Mouse (Mus musculus): ENCODE measurements around the gene Lysmd3. TPM values are rescaled to one million over a fixed set of nuclear protein-coding genes. Genes with fewer than 3 reads are reported as not detected.
"Not testable (repeated sequence)": the region's sequence is repeated elsewhere in the genome, so short reads cannot be mapped to it uniquely, and the experiment has no call there.

The Lysmd3 gene
- polyA plus RNA-seq, 1 experiment, result 4.4 TPM

DNA sequence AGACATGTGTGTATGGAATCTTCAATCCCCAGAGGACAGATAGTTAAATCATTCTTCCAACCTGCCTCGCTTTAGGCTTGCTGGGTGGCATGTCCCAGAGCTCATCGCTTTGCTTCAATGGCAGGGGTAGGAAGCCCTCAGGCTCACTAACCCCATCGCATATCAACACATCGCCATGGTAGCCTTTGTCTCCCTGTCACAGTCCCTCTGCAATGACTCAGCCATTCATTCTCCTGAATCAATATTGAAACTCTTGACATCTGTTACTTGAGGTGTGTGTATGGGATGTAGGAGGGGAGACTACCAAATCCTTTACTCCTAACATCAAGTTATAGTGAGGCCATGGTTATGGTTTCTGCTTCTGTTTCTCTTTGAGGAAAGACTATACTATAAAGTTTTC, 17.8 kb upstream of the Lysmd3 start:
- Histone ChIP-seq H3K27me3 (replicated peaks; ENCODE audit: control insufficient read depth, insufficient read depth, low read length) (no peaks in the 10 kb centered on the region), H3K27ac (ENCODE audit: insufficient read depth, low read depth, low read length) (no peak overlapping the region), H3K36me3 (ENCODE audit: control insufficient read depth, insufficient read depth, low read length) (no peaks in the 10 kb centered on the region), H3K4me3 (ENCODE audit: insufficient read depth, low read depth, low read length) (no peak overlapping the region), H3K4me1 (ENCODE audit: control insufficient read depth, insufficient read depth, low read length) (no peaks in the 10 kb centered on the region)
- no peak for DNase-seq
- TF ChIP-seq CTCF (conservative IDR thresholded peaks at IDR 0.05; ENCODE audit: insufficient read depth, insufficient read length, low read depth, low read length) (no peak), POLR2A (IDR thresholded peaks at IDR 0.05; ENCODE audit: low read depth, low read length) (no peak)
- 57% methylated on average over 4 of the region's 4 CpGs for WGBS

DNA sequence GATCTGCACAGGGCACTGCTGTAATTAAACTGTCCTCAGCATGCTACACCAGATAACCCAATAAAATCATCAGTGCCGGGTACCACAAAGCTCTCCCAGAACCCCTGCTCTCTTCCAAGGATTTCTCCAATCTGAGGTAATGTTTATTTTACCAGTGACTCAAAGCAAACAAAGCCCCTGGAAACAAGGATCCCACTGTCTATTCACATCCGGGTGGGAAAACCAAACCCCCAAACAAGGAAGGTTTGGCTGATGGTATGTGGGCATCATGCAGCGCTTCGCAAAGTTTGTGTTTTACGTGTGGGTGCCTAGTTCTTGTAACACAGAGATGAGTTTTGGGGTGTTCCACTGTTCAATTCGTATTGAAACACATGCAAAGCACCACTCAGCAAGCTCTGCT, 16.6 kb upstream of the Lysmd3 start:
- Histone ChIP-seq H3K4me3 (ENCODE audit: insufficient read depth, low read depth, low read length) (no peak overlapping the region), H3K36me3 (ENCODE audit: control insufficient read depth, insufficient read depth, low read length) (no peaks in the 10 kb centered on the region), H3K27ac (ENCODE audit: insufficient read depth, low read depth, low read length) (no peak overlapping the region), H3K27me3 (replicated peaks; ENCODE audit: control insufficient read depth, insufficient read depth, low read length) (no peaks in the 10 kb centered on the region), H3K4me1 (ENCODE audit: control insufficient read depth, insufficient read depth, low read length) (no peaks in the 10 kb centered on the region)
- DNase-seq, result no peak
- TF ChIP-seq CTCF (conservative IDR thresholded peaks at IDR 0.05; ENCODE audit: insufficient read depth, insufficient read length, low read depth, low read length), result no peak
- no peak for TF ChIP-seq POLR2A (IDR thresholded peaks at IDR 0.05; ENCODE audit: low read depth, low read length)
- WGBS, result 47% methylated on average over 6 of the region's 6 CpGs

DNA sequence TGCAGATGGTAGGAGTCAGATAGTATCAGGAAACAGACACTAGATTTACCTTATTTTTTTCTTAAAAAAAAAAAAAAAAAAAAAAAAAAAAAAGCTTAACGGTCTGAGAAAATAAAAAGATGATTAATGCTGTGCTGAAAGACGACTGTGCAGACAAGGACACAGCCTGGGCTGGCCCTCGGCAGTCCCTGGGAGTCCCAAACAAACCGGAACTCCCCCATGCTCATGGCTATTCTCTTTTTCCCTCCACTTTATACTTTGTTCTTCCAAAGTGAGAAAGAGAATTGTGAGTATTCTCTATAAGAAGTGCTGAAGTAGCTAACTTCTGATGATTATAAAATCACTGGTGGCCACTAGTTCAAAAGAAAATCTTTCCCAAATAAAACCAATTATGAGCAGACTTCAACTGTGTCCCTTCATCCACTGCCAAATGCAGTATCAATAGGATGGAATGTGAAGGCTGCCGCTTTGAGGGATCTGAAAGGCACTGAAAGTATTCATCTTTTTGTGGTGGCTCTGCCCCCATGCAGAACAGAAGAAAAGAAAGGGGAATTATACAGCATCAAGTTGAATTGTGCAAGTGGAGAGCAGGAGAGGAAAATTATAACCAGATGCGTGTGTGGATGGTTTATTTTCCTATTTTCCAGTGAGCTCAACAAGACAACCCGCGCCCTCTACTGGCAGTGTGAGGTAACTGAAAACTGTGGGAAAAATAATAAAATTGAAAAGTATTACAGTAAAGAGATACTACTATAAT, 16.0 kb upstream of the Lysmd3 start:
- H3K27ac ChIP-seq (ENCODE audit: insufficient read depth, low read depth, low read length), result no peak overlapping the region
- no peaks in the 10 kb centered on the region for H3K27me3 ChIP-seq (replicated peaks; ENCODE audit: control insufficient read depth, insufficient read depth, low read length)
- 14% methylated on average over 8 of the region's 8 CpGs for WGBS
- peak; percentile 44 for DNase-seq
- H3K36me3 ChIP-seq (ENCODE audit: control insufficient read depth, insufficient read depth, low read length), result no peaks in the 10 kb centered on the region
- no peaks in the 10 kb centered on the region for H3K4me1 ChIP-seq (ENCODE audit: control insufficient read depth, insufficient read depth, low read length)
- TF ChIP-seq POLR2A (IDR thresholded peaks at IDR 0.05; ENCODE audit: low read depth, low read length), result no peak
- peak; percentile 40 for TF ChIP-seq CTCF (conservative IDR thresholded peaks at IDR 0.05; ENCODE audit: insufficient read depth, insufficient read length, low read depth, low read length)
- no peak overlapping the region for H3K4me3 ChIP-seq (ENCODE audit: insufficient read depth, low read depth, low read length)

DNA sequence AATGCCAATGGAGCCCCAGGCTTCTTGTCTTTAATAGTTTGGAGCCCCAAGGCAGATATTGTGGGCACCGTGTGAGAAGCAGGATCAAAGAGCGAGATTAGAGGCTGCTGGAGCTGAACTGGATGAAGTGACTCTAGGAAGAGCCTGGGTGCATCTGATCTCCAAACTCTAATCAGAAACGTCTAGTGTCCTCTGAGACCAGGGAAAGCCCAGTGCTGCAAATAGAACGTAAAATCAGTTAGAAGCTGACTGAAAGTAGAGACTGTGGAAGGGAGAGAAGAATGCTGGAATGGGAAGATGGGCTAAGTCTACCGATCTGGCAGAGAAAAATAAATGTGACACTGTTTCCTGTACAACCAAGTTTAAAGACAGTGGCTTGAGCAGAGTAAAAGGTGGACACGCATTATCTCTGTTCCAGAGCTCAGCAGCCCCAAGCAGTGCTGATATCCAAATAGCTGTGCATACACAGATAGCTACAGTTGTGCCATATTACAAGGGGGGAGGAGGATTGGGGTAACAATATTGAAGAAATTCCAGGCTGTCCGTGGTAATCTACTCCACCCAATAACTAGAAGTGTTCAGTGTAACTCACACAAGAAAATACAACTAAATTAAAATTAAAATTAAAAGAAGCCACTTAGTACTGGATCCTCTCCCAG, 14.8 kb upstream of the Lysmd3 start:
- TF ChIP-seq CTCF (conservative IDR thresholded peaks at IDR 0.05; ENCODE audit: insufficient read depth, insufficient read length, low read depth, low read length) (no peak), POLR2A (IDR thresholded peaks at IDR 0.05; ENCODE audit: low read depth, low read length) (no peak)
- Histone ChIP-seq H3K27ac (ENCODE audit: insufficient read depth, low read depth, low read length) (no peak overlapping the region), H3K36me3 (ENCODE audit: control insufficient read depth, insufficient read depth, low read length) (no peaks in the 10 kb centered on the region), H3K4me1 (ENCODE audit: control insufficient read depth, insufficient read depth, low read length) (no peaks in the 10 kb centered on the region), H3K27me3 (replicated peaks; ENCODE audit: control insufficient read depth, insufficient read depth, low read length) (no peaks in the 10 kb centered on the region), H3K4me3 (ENCODE audit: insufficient read depth, low read depth, low read length) (no peak overlapping the region)
- WGBS, result 57% methylated on average over 7 of the region's 7 CpGs
- no peak for DNase-seq

DNA sequence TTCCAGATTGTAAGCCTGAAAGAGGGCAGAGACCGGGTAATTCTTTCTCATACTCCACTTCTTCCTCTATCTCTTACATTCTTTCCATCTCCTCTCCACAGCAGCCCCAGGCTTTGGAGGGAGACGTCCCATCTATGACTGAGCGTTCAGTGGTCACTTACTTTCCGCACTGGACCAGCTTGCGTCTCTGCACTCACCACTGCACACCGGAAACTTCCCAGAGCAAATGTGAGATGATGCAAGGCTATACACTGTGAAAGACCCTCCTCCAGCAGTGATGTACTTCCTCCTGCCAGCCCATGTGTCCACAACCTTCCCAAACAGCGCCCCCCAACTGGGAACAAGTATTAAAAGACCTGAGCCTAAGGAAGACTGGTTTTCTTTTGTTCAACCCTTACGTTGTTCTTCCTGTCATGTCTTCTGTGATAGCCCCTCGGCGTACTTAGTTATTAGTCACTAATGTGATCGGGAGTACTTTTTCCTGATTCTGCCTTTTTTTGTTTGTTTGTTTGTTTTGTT, 13.4 kb upstream of the Lysmd3 start:
- H3K36me3 ChIP-seq (ENCODE audit: control insufficient read depth, insufficient read depth, low read length), result no peaks in the 10 kb centered on the region
- H3K4me1 ChIP-seq (ENCODE audit: control insufficient read depth, insufficient read depth, low read length), result no peaks in the 10 kb centered on the region
- 87% methylated on average over 11 of the region's 11 CpGs for WGBS
- no peak for TF ChIP-seq POLR2A (IDR thresholded peaks at IDR 0.05; ENCODE audit: low read depth, low read length)
- TF ChIP-seq CTCF (conservative IDR thresholded peaks at IDR 0.05; ENCODE audit: insufficient read depth, insufficient read length, low read depth, low read length), result no peak
- DNase-seq, result no peak
- H3K27ac ChIP-seq (ENCODE audit: insufficient read depth, low read depth, low read length), result no peak overlapping the region
- H3K4me3 ChIP-seq (ENCODE audit: insufficient read depth, low read depth, low read length), result no peak overlapping the region
- no peaks in the 10 kb centered on the region for H3K27me3 ChIP-seq (replicated peaks; ENCODE audit: control insufficient read depth, insufficient read depth, low read length)

DNA sequence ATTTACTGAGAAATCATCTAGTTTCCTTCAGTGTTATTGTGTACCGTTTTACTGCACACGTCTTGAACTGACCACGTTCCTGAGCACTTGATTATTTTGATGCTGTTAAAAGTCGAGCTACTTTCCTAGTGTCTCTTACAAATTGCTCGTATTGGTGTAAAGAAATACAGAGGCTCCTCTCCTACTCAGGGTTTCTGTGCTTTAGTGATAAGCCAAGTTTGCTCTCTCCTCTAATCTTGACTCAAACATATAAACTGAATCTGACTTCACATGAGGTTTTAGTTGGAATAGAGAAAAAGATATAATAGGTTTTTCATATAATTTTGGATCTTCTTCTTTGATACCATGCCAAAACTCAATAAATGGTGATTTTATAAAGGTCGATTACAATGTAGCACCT, 11.1 kb upstream of the Lysmd3 start:
- no peak for DNase-seq
- no peaks in the 10 kb centered on the region for H3K4me1 ChIP-seq (ENCODE audit: control insufficient read depth, insufficient read depth, low read length)
- 75% methylated on average over 6 of the region's 6 CpGs for WGBS
- H3K4me3 ChIP-seq (ENCODE audit: insufficient read depth, low read depth, low read length), result no peak overlapping the region
- H3K27ac ChIP-seq (ENCODE audit: insufficient read depth, low read depth, low read length), result no peak overlapping the region
- TF ChIP-seq POLR2A (IDR thresholded peaks at IDR 0.05; ENCODE audit: low read depth, low read length) (no peak), CTCF (conservative IDR thresholded peaks at IDR 0.05; ENCODE audit: insufficient read depth, insufficient read length, low read depth, low read length) (no peak)
- H3K36me3 ChIP-seq (ENCODE audit: control insufficient read depth, insufficient read depth, low read length), result no peaks in the 10 kb centered on the region
- no peaks in the 10 kb centered on the region for H3K27me3 ChIP-seq (replicated peaks; ENCODE audit: control insufficient read depth, insufficient read depth, low read length)

DNA sequence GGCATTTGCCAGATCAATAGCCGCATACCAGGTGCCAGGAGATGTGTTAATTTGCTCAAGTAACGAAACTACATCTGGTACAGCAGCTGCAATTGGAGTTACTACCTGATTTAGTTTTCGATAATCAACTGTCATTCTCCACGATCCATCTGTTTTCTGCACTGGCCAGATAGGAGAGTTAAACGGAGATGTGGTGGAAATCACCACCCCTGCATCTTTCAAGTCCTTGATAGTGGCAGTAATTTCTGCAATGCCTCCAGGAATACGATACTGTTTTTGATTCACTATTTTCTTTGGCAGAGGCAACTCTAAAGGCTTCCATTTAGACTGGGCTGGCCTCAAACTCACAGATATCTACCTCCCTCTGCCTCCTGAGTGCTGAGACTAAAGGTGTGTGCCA, 7.1 kb upstream of the Lysmd3 start:
- not testable (repeated sequence) for H3K27ac ChIP-seq (ENCODE audit: insufficient read depth, low read depth, low read length); H3K27me3 ChIP-seq (replicated peaks; ENCODE audit: control insufficient read depth, insufficient read depth, low read length); H3K4me3 ChIP-seq (ENCODE audit: insufficient read depth, low read depth, low read length); DNase-seq; H3K4me1 ChIP-seq (ENCODE audit: control insufficient read depth, insufficient read depth, low read length); H3K36me3 ChIP-seq (ENCODE audit: control insufficient read depth, insufficient read depth, low read length)
- WGBS, result 72% methylated on average over 5 of the region's 6 CpGs

Data from kidney, adult 2 months (tissue).